ENCODE assay signal across 8 mouse cellular contexts in the genomic region with DNA sequence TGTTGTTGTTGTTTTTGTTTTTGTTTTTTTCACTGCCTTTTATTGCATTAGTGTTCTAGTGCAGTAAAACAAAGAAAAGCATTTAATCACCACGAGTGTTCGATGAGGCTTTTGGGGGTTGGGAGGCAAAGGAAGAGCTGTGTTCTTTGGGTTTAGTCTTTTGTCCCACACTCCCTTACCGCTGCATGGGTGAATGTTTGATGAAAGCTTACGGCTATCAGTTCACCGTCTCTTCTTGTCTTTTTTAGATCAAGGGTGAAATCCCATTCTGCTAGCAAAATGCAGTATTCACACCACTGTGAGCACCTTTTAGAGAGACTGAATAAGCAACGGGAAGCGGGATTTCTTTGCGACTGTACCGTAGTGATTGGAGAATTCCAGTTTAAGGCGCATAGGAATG. TPM values are rescaled to one million over a fixed set of nuclear protein-coding genes. Genes with fewer than 3 reads are reported as not detected.
DNase-seq lines count a peak whose midpoint lies in the region; ATAC-seq and TF ChIP-seq lines count a peak whose summit lies in the region.

No protein-coding gene starts in this region.

- H3K9me3 ChIP-seq in CH12.LX (replicated peaks; ENCODE audit: low read length) = no peaks in the 10 kb centered on the region
- no peaks in the 10 kb centered on the region for H3K9me3 ChIP-seq in forebrain, embryonic 13.5 days (replicated peaks)
- H3K9me3 ChIP-seq in liver, embryonic 14.5 days (ENCODE audit: control insufficient read depth, low read length) = no peaks in the 10 kb centered on the region

- WGBS in heart, adult 2 months = 31% methylated on average over 10 of the region's 10 CpGs
- WGBS in forebrain, embryonic 13.5 days = 24% methylated on average over 10 of the region's 10 CpGs
- 53% methylated on average over 10 of the region's 10 CpGs for WGBS in liver, embryonic 14.5 days (ENCODE audit: insufficient replicate concordance)

- DNase-seq in heart, adult 2 months = no peak
- DNase-seq in heart, postnatal 25 days (ENCODE audit: low spot score) = no peak
- no peak for DNase-seq in CH12.LX (ENCODE audit: extremely low read depth)
- no peak for DNase-seq in liver, embryonic 14.5 days (ENCODE audit: low read depth in 3 of 3, low spot score in 3 of 3)
- no peak for DNase-seq in left cerebral cortex, adult 18-20 months (ENCODE audit: low spot score in 2 of 2)
- DNase-seq in layer of hippocampus, postnatal 25 days (ENCODE audit: extremely low spot score in 1 of 2, low spot score in 1 of 2) = no peak

- TF ChIP-seq CTCF in heart, adult 2 months (IDR thresholded peaks at IDR 0.05) = no peak
- no peak for TF ChIP-seq CTCF in CH12.LX (conservative IDR thresholded peaks at IDR 0.05 in 1 of 2, IDR thresholded peaks at IDR 0.05 in 1 of 2; ENCODE audit: low read depth in 2 of 2, low read length in 2 of 2)
- TF ChIP-seq CTCF in liver, embryonic 14.5 days (IDR thresholded peaks at IDR 0.05; ENCODE audit: low read depth) = no peak

- no peak for TF ChIP-seq POLR2A in heart, adult 2 months (IDR thresholded peaks at IDR 0.05; ENCODE audit: insufficient read depth, low read depth, low read length)
- TF ChIP-seq POLR2A in CH12.LX (IDR thresholded peaks at IDR 0.05; ENCODE audit: low read depth, low read length) = no peak

- H3K27me3 ChIP-seq in heart, adult 2 months (ENCODE audit: control insufficient read depth, insufficient read depth, low read length) = no peaks in the 10 kb centered on the region
- no peaks in the 10 kb centered on the region for H3K27me3 ChIP-seq in CH12.LX (replicated peaks)
- peaks cover 3% of the 10 kb centered on the region; the same call in 1 of the 2 replicates for H3K27me3 ChIP-seq in forebrain, embryonic 13.5 days
- peaks cover 3% of the 10 kb centered on the region; the same call in 1 of the 2 replicates for H3K27me3 ChIP-seq in liver, embryonic 14.5 days (ENCODE audit: control insufficient read depth, insufficient read depth, low read length)

- H3K9ac ChIP-seq in heart, adult 2 months (ENCODE audit: low read depth, low read length) = no peak overlapping the region
- peak overlapping the region; percentile 69 for H3K9ac ChIP-seq in CH12.LX (ENCODE audit: insufficient read depth, low read depth)
- H3K9ac ChIP-seq in forebrain, embryonic 13.5 days = peak overlapping the region; percentile 78
- H3K9ac ChIP-seq in liver, embryonic 14.5 days (replicated peaks) = peak overlapping the region; percentile 62

- peaks cover 1% of the 10 kb centered on the region; the same call in 1 of the 2 replicates for H3K79me2 ChIP-seq in heart, adult 2 months (replicated peaks; ENCODE audit: control insufficient read depth, insufficient read depth, low read length)
- H3K79me2 ChIP-seq in CH12.LX (replicated peaks; ENCODE audit: control insufficient read depth, extremely low read depth, insufficient read depth, poor library complexity, severe bottlenecking) = peaks cover 37% of the 10 kb centered on the region

- TF ChIP-seq EP300 in heart, adult 2 months (IDR thresholded peaks at IDR 0.05; ENCODE audit: insufficient read depth, low read depth, low read length) = no peak
- TF ChIP-seq EP300 in CH12.LX (IDR thresholded peaks at IDR 0.05; ENCODE audit: low read length) = no peak
- no peak for TF ChIP-seq EP300 in liver, embryonic 14.5 days (IDR thresholded peaks at IDR 0.05; ENCODE audit: low read depth)

- ATAC-seq in forebrain, embryonic 13.5 days = no peak
- ATAC-seq in liver, embryonic 14.5 days (ENCODE audit: insufficient read depth) = no peak
- ATAC-seq in granulocyte monocyte progenitor cell, adult 5-6 weeks (replicated peaks; ENCODE audit: poor library complexity, severe bottlenecking) = no peak

- dilution Hi-C loops in CH12.LX (cut with MboI; ENCODE audit: extremely low pct_ligation_motif_present, extremely low pct_unique_long_range_greater_than_20kb, low sequenced_read_pairs) = no loop called here

- no peak for TF ChIP-seq RAD21 in CH12.LX (IDR thresholded peaks at IDR 0.05; ENCODE audit: low read depth, low read length)

- peak overlapping the region; percentile 80 for H3K4me2 ChIP-seq in CH12.LX (ENCODE audit: insufficient read depth, low read depth, poor library complexity, severe bottlenecking)
- peak overlapping the region; percentile 80 for H3K4me2 ChIP-seq in forebrain, embryonic 13.5 days
- H3K4me2 ChIP-seq in liver, embryonic 14.5 days (ENCODE audit: low read depth) = peak overlapping the region; percentile 93

- in situ Hi-C loops in CH12.LX (cut with MboI; ENCODE audit: low pct_ligation_motif_present, low pct_unique_long_range_greater_than_20kb, low sequenced_read_pairs) = no loop called here

- intact Hi-C loops in heart, adult 2 months (cut with DNase I) = loop anchor here (1.0 to 10.0 kb wide), 2 partner anchors 189 to 1792 kb away; a partner anchor contains a TSS
- intact Hi-C loops in heart, postnatal 25 days (cut with DNase I) = loop anchor here (5.0 kb wide), 1 partner anchor 189 kb away; a partner anchor contains a TSS

- peak overlapping the region; percentile 96; the same call in 1 of the 2 replicates for H3K27ac ChIP-seq in heart, adult 2 months
- H3K27ac ChIP-seq in CH12.LX (ENCODE audit: insufficient read depth, low read depth) = no peak overlapping the region
- no peak overlapping the region for H3K27ac ChIP-seq in forebrain, embryonic 13.5 days
- H3K27ac ChIP-seq in liver, embryonic 14.5 days = peak overlapping the region; percentile 81

- H3K4me1 ChIP-seq in heart, adult 2 months (ENCODE audit: control insufficient read depth, insufficient read depth, low read length) = peaks cover 6% of the 10 kb centered on the region
- H3K4me1 ChIP-seq in CH12.LX (ENCODE audit: control insufficient read depth in 1 of 2, insufficient read depth in 2 of 2) = peaks cover 9 to 48% of the 10 kb centered on the region in 2 experiments
- peaks cover 35% of the 10 kb centered on the region for H3K4me1 ChIP-seq in forebrain, embryonic 13.5 days
- H3K4me1 ChIP-seq in liver, embryonic 14.5 days (replicated peaks; ENCODE audit: control insufficient read depth in 2 of 2, insufficient read depth in 2 of 2, low read length in 1 of 2) = peaks cover 4 to 9% of the 10 kb centered on the region in 2 experiments

- peaks cover 11% of the 10 kb centered on the region for H3K36me3 ChIP-seq in heart, adult 2 months (ENCODE audit: control insufficient read depth, insufficient read depth, low read length)
- H3K36me3 ChIP-seq in CH12.LX (replicated peaks in 1 of 2; ENCODE audit: control insufficient read depth in 1 of 2, insufficient read depth in 1 of 2, low read length in 1 of 2) = peaks cover 18 to 30% of the 10 kb centered on the region in 2 experiments
- H3K36me3 ChIP-seq in forebrain, embryonic 13.5 days (ENCODE audit: poor library complexity, severe bottlenecking) = peaks cover 32% of the 10 kb centered on the region
- H3K36me3 ChIP-seq in liver, embryonic 14.5 days (replicated peaks; ENCODE audit: control insufficient read depth, insufficient read depth, low read depth) = peaks cover 18% of the 10 kb centered on the region

- peak overlapping the region; percentile 95 for H3K4me3 ChIP-seq in heart, adult 2 months
- H3K4me3 ChIP-seq in CH12.LX (replicated peaks in 1 of 3; ENCODE audit: low read depth in 2 of 3, low read length in 2 of 3, poor library complexity in 1 of 3) = peak overlapping the region; percentile 62 to 94 (median 77)
- H3K4me3 ChIP-seq in forebrain, embryonic 13.5 days = peak overlapping the region; percentile 79
- peak overlapping the region; percentile 69 to 81 for H3K4me3 ChIP-seq in liver, embryonic 14.5 days (ENCODE audit: insufficient read depth in 1 of 2, low read depth in 2 of 2, low read length in 2 of 2)

RNA-seq across cellular contexts. Expression of a gene that starts 1.4 kb away (rescaled TPM):
- 10 to 100 TPM; 13.2 to 13.4 TPM for total RNA-seq in heart, adult 2 months (2021)
- 7.3 and 10.0 TPM in 2 replicates for polyA plus RNA-seq in heart, adult 2 months (2012; rRNA removed)
- total RNA-seq in heart, postnatal 25 days (2021) = 10 to 100 TPM; 16.4 to 18.1 TPM
- total RNA-seq in CH12.LX (2012; rRNA removed) (11.8 and 15.5 TPM in 2 replicates), CH12.LX (2014; rRNA removed) (31.1 and 31.6 TPM in 2 replicates)
- polyA plus RNA-seq in CH12.LX (2012; ENCODE audit: insufficient read length, low read depth) = 11.7 and 11.9 TPM in 2 replicates
- 34.1 and 38.4 TPM in 2 replicates for polyA plus RNA-seq in forebrain, embryonic 13.5 days (2015; fragmentation: Nextera tagmentation; extraction: Ambion mirVana)
- 3.5 and 5.8 TPM in 2 replicates for polyA plus RNA-seq in liver, embryonic 14.5 days (2012; rRNA removed)
- polyA plus RNA-seq in liver, embryonic 14.5 days (2014; fragmentation: Nextera tagmentation; extraction: Ambion mirVana) = 10.7 and 13.2 TPM in 2 replicates
- 8.8 and 15.1 TPM in 2 replicates for total RNA-seq in granulocyte monocyte progenitor cell, adult 5-6 weeks (2014; fragmentation: Nextera tagmentation)
- 21.8 and 29.6 TPM in 2 replicates for total RNA-seq in granulocyte monocyte progenitor cell, adult 5-6 weeks (2017)
- 10 to 100 TPM; 19.0 to 21.3 TPM for total RNA-seq in left cerebral cortex, adult 18-20 months (2021)
- total RNA-seq in layer of hippocampus, postnatal 25 days (2021) = 10 to 100 TPM; 17.8 to 18.9 TPM

RNA-seq across cellular contexts. Expression of a gene that starts 3.5 kb away (rescaled TPM):
- total RNA-seq in heart, adult 2 months (2021) = not detected
- polyA plus RNA-seq in heart, adult 2 months (2012; rRNA removed) = not detected in 2 replicates
- total RNA-seq in heart, postnatal 25 days (2021) = not detected
- total RNA-seq in CH12.LX (2012; rRNA removed) (0.13 and 0.17 TPM in 2 replicates), CH12.LX (2014; rRNA removed) (not detected in 2 replicates)
- polyA plus RNA-seq in CH12.LX (2012; ENCODE audit: insufficient read length, low read depth) = 0.16 TPM in 1 of 2 replicates, not detected in the other
- 0.08 and 0.14 TPM in 2 replicates for polyA plus RNA-seq in forebrain, embryonic 13.5 days (2015; fragmentation: Nextera tagmentation; extraction: Ambion mirVana)
- polyA plus RNA-seq in liver, embryonic 14.5 days (2012; rRNA removed) = not detected in 2 replicates
- not detected in 2 replicates for polyA plus RNA-seq in liver, embryonic 14.5 days (2014; fragmentation: Nextera tagmentation; extraction: Ambion mirVana)
- total RNA-seq in granulocyte monocyte progenitor cell, adult 5-6 weeks (2014; fragmentation: Nextera tagmentation) = not detected in 2 replicates
- total RNA-seq in granulocyte monocyte progenitor cell, adult 5-6 weeks (2017) = not detected in 2 replicates
- 1 to 10 TPM; 1.1 to 1.2 TPM for total RNA-seq in left cerebral cortex, adult 18-20 months (2021)
- under 1 TPM; 0.49 to 0.79 TPM for total RNA-seq in layer of hippocampus, postnatal 25 days (2021)

RNA-seq across cellular contexts. Expression of a gene that starts 41.1 kb away (rescaled TPM):
- total RNA-seq in heart, adult 2 months (2021) = not detected
- not detected in 2 replicates for polyA plus RNA-seq in heart, adult 2 months (2012; rRNA removed)
- total RNA-seq in heart, postnatal 25 days (2021) = not detected
- not detected in 2 replicates for total RNA-seq in CH12.LX (2012; rRNA removed)
- total RNA-seq in CH12.LX (2014; rRNA removed) = not detected in 2 replicates
- not detected in 2 replicates for polyA plus RNA-seq in CH12.LX (2012; ENCODE audit: insufficient read length, low read depth)
- polyA plus RNA-seq in forebrain, embryonic 13.5 days (2015; fragmentation: Nextera tagmentation; extraction: Ambion mirVana) = not detected in 2 replicates
- polyA plus RNA-seq in liver, embryonic 14.5 days (2012; rRNA removed) = not detected in 2 replicates
- not detected in 2 replicates for polyA plus RNA-seq in liver, embryonic 14.5 days (2014; fragmentation: Nextera tagmentation; extraction: Ambion mirVana)
- not detected in 2 replicates for total RNA-seq in granulocyte monocyte progenitor cell, adult 5-6 weeks (2014; fragmentation: Nextera tagmentation)
- not detected in 2 replicates for total RNA-seq in granulocyte monocyte progenitor cell, adult 5-6 weeks (2017)
- total RNA-seq in left cerebral cortex, adult 18-20 months (2021) = not detected
- total RNA-seq in layer of hippocampus, postnatal 25 days (2021) = not detected

RNA-seq across cellular contexts. Expression of a gene that starts 44.4 kb away (rescaled TPM):
- not detected for total RNA-seq in heart, adult 2 months (2021)
- polyA plus RNA-seq in heart, adult 2 months (2012; rRNA removed) = 0.06 TPM in 1 of 2 replicates, not detected in the other
- total RNA-seq in heart, postnatal 25 days (2021) = not detected
- total RNA-seq in CH12.LX (2012; rRNA removed) (not detected in 2 replicates), CH12.LX (2014; rRNA removed) (not detected in 2 replicates)
- polyA plus RNA-seq in CH12.LX (2012; ENCODE audit: insufficient read length, low read depth) = not detected in 2 replicates
- polyA plus RNA-seq in forebrain, embryonic 13.5 days (2015; fragmentation: Nextera tagmentation; extraction: Ambion mirVana) = 1.0 and 1.5 TPM in 2 replicates
- 0.02 TPM in 1 of 2 replicates, not detected in the other for polyA plus RNA-seq in liver, embryonic 14.5 days (2012; rRNA removed)
- 0.09 TPM in 1 of 2 replicates, not detected in the other for polyA plus RNA-seq in liver, embryonic 14.5 days (2014; fragmentation: Nextera tagmentation; extraction: Ambion mirVana)
- total RNA-seq in granulocyte monocyte progenitor cell, adult 5-6 weeks (2014; fragmentation: Nextera tagmentation) = not detected in 2 replicates
- total RNA-seq in granulocyte monocyte progenitor cell, adult 5-6 weeks (2017) = 0.56 TPM in 1 of 2 replicates, not detected in the other
- not detected for total RNA-seq in left cerebral cortex, adult 18-20 months (2021)
- not detected for total RNA-seq in layer of hippocampus, postnatal 25 days (2021)

RNA-seq across cellular contexts. Expression of a gene that starts 55.4 kb away (rescaled TPM):
- 10 to 100 TPM; 12.5 to 18.6 TPM for total RNA-seq in heart, adult 2 months (2021)
- 5.2 and 11.9 TPM in 2 replicates for polyA plus RNA-seq in heart, adult 2 months (2012; rRNA removed)
- total RNA-seq in heart, postnatal 25 days (2021) = 10 to 100 TPM; 18.6 to 21.2 TPM
- total RNA-seq in CH12.LX (2012; rRNA removed) (not detected in 2 replicates), CH12.LX (2014; rRNA removed) (not detected in 2 replicates)
- polyA plus RNA-seq in CH12.LX (2012; ENCODE audit: insufficient read length, low read depth) = 0.12 TPM in 1 of 2 replicates, not detected in the other
- 3.7 and 5.0 TPM in 2 replicates for polyA plus RNA-seq in forebrain, embryonic 13.5 days (2015; fragmentation: Nextera tagmentation; extraction: Ambion mirVana)
- 0.56 and 0.75 TPM in 2 replicates for polyA plus RNA-seq in liver, embryonic 14.5 days (2012; rRNA removed)
- polyA plus RNA-seq in liver, embryonic 14.5 days (2014; fragmentation: Nextera tagmentation; extraction: Ambion mirVana) = 0.66 and 0.67 TPM in 2 replicates
- 1.9 TPM in 1 of 2 replicates, not detected in the other for total RNA-seq in granulocyte monocyte progenitor cell, adult 5-6 weeks (2014; fragmentation: Nextera tagmentation)
- 0.72 and 0.90 TPM in 2 replicates for total RNA-seq in granulocyte monocyte progenitor cell, adult 5-6 weeks (2017)
- total RNA-seq in left cerebral cortex, adult 18-20 months (2021) = 1 to 10 TPM; 3.5 to 4.2 TPM
- total RNA-seq in layer of hippocampus, postnatal 25 days (2021) = 1 to 10 TPM; 2.8 to 3.9 TPM

Comparison
In these comparisons a context has a peak if more than half of its experiments do, and no peak if none do; other contexts are left out.
1. H3K27ac ChIP-seq: peak in heart, adult 2 months (single experiment) and liver, embryonic 14.5 days (single experiment); none in CH12.LX (single experiment) and forebrain, embryonic 13.5 days (single experiment).
2. Peak in every context shown above with its lines, with median percentiles within 50 percentile points of each other: H3K4me3 ChIP-seq and H3K4me2 ChIP-seq.